Mouse (Mus musculus): ENCODE data around the gene Il17ra. TPM values are rescaled to one million over a fixed set of nuclear protein-coding genes. Genes with fewer than 3 reads are reported as not detected.
A peak's percentile ranks its signal among the peaks of the same experiment; 100 is the strongest.

Il17ra gene
- polyA plus RNA-seq, 1 experiment from 2014 or later, result 5.6 TPM

DNA sequence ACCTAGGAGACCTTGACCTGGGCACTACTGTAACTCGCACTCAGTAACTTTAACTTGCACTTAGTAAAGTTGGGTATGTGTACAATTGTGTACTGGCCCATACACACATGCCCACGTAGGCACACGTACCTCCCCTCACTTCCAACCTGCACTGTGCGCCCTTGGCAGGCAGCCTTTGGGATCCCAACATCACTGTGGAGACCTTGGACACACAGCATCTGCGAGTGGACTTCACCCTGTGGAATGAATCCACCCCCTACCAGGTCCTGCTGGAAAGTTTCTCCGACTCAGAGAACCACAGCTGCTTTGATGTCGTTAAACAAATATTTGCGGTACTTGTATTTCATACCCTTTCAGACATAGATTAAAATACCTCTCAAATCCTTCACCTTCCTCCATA is 12.2 kb downstream of the Il17ra start:
- no peak overlapping the region for H3K27ac ChIP-seq
- H3K36me3 ChIP-seq (replicated peaks), result no peaks in the 10 kb centered on the region
- H3K9me3 ChIP-seq, result no peaks in the 10 kb centered on the region
- 0 out of 2 replicates have a peak, but pooled peaks cover 4% of the 10 kb centered on the region for H3K27me3 ChIP-seq
- no peak overlapping the region for H3K9ac ChIP-seq
- H3K4me3 ChIP-seq (replicated peaks), result no peak overlapping the region
- peaks cover 25% of the 10 kb centered on the region for H3K4me1 ChIP-seq
- no peak overlapping the region for H3K4me2 ChIP-seq
- 85% methylated on average over 8 of the region's 8 CpGs for WGBS
- no peak for ATAC-seq (ENCODE audit: low FRiP score)

DNA sequence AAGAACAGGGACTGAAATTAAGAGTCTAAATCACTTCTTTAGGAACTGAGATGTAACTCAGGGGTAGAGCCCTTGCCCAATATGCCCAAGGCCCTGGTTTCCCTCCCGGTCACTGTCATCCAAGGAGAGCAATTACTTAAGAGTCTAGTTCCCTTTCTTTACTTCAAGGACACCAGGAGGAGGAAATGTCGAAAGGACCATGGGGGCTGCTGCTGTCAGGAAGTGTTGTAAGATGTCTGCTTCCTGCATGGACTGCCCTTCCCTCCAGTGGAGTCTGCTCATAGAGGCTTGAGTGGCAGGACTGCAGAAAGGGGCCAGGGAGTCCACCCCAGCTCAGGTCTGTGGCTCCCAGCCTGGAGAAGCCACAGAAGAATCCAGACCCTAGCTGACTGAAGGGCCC is 16.3 kb downstream of the Il17ra start:
- peaks cover 10% of the 10 kb centered on the region; the same call in 1 of the 2 replicates for H3K36me3 ChIP-seq (replicated peaks)
- ATAC-seq (ENCODE audit: low FRiP score), result no peak
- 84% methylated on average over 2 of the region's 2 CpGs for WGBS
- no peak overlapping the region for H3K9ac ChIP-seq
- H3K27me3 ChIP-seq, result no peaks in the 10 kb centered on the region
- H3K9me3 ChIP-seq, result no peaks in the 10 kb centered on the region
- peaks cover 6% of the 10 kb centered on the region for H3K4me1 ChIP-seq
- H3K4me2 ChIP-seq, result no peak overlapping the region
- H3K4me3 ChIP-seq (replicated peaks), result no peak overlapping the region
- no peak overlapping the region for H3K27ac ChIP-seq

DNA sequence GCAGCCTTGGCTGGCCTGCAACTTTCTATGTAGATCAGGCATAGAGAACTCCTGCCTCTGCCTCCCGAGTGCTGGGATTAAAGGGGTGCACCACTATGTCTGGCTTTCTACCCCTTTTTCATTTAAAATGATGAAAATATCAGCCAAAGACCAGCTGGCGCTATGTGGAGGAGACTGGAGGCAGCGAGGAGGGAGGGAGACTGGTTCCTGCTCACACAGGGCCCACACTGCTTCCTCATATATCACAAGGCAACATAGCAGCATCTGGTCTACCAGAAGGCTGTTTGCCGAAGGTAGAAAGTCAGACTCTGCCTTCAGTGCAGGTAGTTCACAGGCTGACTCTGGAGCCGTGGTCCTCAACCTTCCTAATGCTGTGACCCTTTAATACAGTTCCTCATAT is 17.3 kb downstream of the Il17ra start:
- no peak overlapping the region for H3K4me3 ChIP-seq (replicated peaks)
- H3K27ac ChIP-seq, result no peak overlapping the region
- ATAC-seq (ENCODE audit: low FRiP score), result no peak
- no peak overlapping the region for H3K4me2 ChIP-seq
- H3K4me1 ChIP-seq, result peaks cover 6% of the 10 kb centered on the region
- 93% methylated on average over 5 of the region's 5 CpGs for WGBS
- peaks cover 10% of the 10 kb centered on the region; the same call in 1 of the 2 replicates for H3K36me3 ChIP-seq (replicated peaks)
- no peaks in the 10 kb centered on the region for H3K9me3 ChIP-seq
- 0 out of 2 replicates have a peak, but pooled peaks cover 2% of the 10 kb centered on the region for H3K27me3 ChIP-seq
- no peak overlapping the region for H3K9ac ChIP-seq

DNA sequence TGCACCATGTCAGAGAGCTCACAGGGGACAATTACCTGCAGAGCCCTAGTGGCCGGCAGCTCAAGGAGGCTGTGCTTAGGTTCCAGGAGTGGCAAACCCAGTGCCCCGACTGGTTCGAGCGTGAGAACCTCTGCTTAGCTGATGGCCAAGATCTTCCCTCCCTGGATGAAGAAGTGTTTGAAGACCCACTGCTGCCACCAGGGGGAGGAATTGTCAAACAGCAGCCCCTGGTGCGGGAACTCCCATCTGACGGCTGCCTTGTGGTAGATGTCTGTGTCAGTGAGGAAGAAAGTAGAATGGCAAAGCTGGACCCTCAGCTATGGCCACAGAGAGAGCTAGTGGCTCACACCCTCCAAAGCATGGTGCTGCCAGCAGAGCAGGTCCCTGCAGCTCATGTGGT is 18.5 kb downstream of the Il17ra start:
- Histone ChIP-seq H3K9ac (no peak overlapping the region), H3K9me3 (no peaks in the 10 kb centered on the region), H3K4me2 (no peak overlapping the region), H3K27me3 (0 out of 2 replicates have a peak, but pooled peaks cover 2% of the 10 kb centered on the region), H3K36me3 (replicated peaks) (peaks cover 10% of the 10 kb centered on the region; the same call in 1 of the 2 replicates), H3K4me1 (peaks cover 6% of the 10 kb centered on the region), H3K4me3 (replicated peaks) (no peak overlapping the region), H3K27ac (no peak overlapping the region)
- 90% methylated on average over 6 of the region's 6 CpGs for WGBS
- no peak for ATAC-seq (ENCODE audit: low FRiP score)

DNA sequence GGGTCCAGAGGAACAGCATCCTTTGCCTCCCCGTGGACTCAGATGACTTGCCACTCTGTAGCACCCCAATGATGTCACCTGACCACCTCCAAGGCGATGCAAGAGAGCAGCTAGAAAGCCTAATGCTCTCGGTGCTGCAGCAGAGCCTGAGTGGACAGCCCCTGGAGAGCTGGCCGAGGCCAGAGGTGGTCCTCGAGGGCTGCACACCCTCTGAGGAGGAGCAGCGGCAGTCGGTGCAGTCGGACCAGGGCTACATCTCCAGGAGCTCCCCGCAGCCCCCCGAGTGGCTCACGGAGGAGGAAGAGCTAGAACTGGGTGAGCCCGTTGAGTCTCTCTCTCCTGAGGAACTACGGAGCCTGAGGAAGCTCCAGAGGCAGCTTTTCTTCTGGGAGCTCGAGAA is 19.0 kb downstream of the Il17ra start:
- no peak overlapping the region for H3K4me3 ChIP-seq (replicated peaks)
- H3K9me3 ChIP-seq, result no peaks in the 10 kb centered on the region
- 91% methylated on average over 14 of the region's 14 CpGs for WGBS
- H3K4me2 ChIP-seq, result no peak overlapping the region
- ATAC-seq (ENCODE audit: low FRiP score), result no peak
- 0 out of 2 replicates have a peak, but pooled peaks cover 2% of the 10 kb centered on the region for H3K27me3 ChIP-seq
- H3K4me1 ChIP-seq, result peaks cover 6% of the 10 kb centered on the region
- no peak overlapping the region for H3K27ac ChIP-seq
- H3K36me3 ChIP-seq (replicated peaks), result peaks cover 10% of the 10 kb centered on the region; the same call in 1 of the 2 replicates
- H3K9ac ChIP-seq, result no peak overlapping the region

DNA sequence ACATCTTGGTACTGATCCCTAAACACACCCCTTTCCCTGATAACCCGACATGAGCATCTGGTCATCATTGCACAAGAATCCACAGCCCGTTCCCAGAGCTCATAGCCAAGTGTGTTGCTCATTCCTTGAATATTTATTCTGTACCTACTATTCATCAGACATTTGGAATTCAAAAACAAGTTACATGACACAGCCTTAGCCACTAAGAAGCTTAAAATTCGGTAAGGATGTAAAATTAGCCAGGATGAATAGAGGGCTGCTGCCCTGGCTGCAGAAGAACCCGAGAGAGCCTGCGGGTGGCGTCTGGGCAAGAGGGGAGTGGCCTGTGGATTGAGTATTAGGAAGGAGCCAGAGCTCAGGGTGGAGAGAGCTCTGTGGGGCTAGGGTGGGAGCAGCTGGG is 19.7 kb downstream of the Il17ra start:
- H3K9me3 ChIP-seq, result no peaks in the 10 kb centered on the region
- no peak overlapping the region for H3K4me3 ChIP-seq (replicated peaks)

DNA sequence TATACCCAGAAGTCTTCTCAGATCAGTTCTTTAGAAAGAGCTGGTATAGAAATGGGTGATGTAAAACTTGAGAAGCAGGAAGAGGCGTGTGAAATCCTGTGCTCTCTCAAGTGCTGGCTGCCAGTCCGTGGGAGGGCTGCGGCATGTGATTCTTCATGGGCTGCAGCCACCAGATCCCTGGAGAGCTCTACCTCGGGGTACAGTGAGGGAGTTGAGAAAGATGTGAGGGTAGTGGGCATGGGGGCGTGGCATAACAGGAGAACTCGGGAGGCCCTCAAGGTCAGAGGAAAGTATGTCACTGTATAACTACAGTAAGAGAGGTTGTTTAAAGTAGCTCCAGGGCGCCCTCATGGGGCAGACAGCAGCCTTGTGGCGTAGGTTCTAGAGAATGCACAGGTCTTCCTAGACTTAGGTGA is 20.2 kb downstream of the Il17ra start:
- H3K9ac ChIP-seq, result no peak overlapping the region

More for the DNA sequence above, 19.7 kb downstream of the Il17ra start:
- WGBS, result 41% methylated on average over 6 of the region's 6 CpGs
- Histone ChIP-seq H3K4me2 (no peak overlapping the region), H3K27me3 (0 out of 2 replicates have a peak, but pooled peaks cover 2% of the 10 kb centered on the region), H3K4me1 (peaks cover 6% of the 10 kb centered on the region), H3K36me3 (replicated peaks) (peaks cover 10% of the 10 kb centered on the region; the same call in 1 of the 2 replicates), H3K27ac (no peak overlapping the region), H3K9ac (no peak overlapping the region)
- no peak for ATAC-seq (ENCODE audit: low FRiP score)

DNA sequence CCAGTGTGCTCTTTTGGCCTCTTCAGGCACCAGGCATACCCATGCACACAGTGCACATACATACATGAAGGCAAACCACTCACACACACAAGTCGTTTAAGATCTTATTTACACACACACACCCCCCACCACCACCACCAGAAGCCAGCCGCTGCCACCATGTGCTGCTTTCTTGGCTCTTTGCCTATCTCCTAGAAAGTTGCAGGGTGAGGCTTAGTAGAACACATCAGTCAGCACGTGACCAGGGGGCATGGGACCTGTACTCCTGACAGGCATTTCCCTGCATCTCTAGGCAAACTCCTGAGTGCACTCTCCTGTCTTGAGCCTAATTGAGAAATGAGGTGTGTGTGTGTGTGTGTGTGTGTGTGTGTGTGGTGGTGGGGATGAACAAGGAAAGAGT is 22.0 kb downstream of the Il17ra start:
- Histone ChIP-seq H3K9me3 (no peaks in the 10 kb centered on the region), H3K9ac (no peak overlapping the region), H3K36me3 (replicated peaks) (peaks cover 10% of the 10 kb centered on the region; the same call in 1 of the 2 replicates), H3K4me3 (replicated peaks) (no peak overlapping the region), H3K27ac (no peak overlapping the region), H3K4me2 (no peak overlapping the region), H3K4me1 (peaks cover 8% of the 10 kb centered on the region), H3K27me3 (0 out of 2 replicates have a peak, but pooled peaks cover 2% of the 10 kb centered on the region)
- WGBS, result 80% methylated on average over 3 of the region's 3 CpGs
- ATAC-seq (ENCODE audit: low FRiP score), result no peak

More for the DNA sequence above, 20.2 kb downstream of the Il17ra start:
- Histone ChIP-seq H3K4me3 (replicated peaks) (no peak overlapping the region), H3K9me3 (no peaks in the 10 kb centered on the region), H3K4me2 (no peak overlapping the region), H3K4me1 (peaks cover 6% of the 10 kb centered on the region), H3K27ac (no peak overlapping the region), H3K27me3 (0 out of 2 replicates have a peak, but pooled peaks cover 2% of the 10 kb centered on the region), H3K36me3 (replicated peaks) (peaks cover 10% of the 10 kb centered on the region; the same call in 1 of the 2 replicates)
- 35% methylated on average over 8 of the region's 8 CpGs for WGBS
- no peak for ATAC-seq (ENCODE audit: low FRiP score)

DNA sequence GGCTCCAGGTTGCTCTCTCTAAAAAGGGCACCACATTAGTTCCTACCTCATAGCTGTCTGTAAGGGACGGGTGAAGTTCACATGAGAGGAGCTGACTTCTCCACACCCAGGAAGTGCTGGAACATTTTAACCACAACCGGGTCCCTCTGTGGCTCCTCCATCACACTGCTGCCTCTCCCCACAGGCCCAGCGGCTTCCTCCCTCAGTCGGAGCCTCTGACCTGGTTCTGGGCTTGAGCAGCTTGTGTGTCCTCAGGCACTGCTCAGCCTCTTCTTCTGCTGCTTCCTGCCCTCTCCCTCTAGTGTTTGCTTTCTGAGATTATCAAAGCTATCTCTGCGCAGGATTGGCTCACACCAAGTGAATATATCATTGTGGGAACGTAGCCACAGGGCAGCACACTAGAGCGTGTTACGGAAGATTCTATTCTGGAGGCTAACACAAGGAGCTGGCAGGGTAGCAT is 23.0 kb downstream of the Il17ra start:
- no peak overlapping the region for H3K4me2 ChIP-seq
- 76% methylated on average over 8 of the region's 8 CpGs for WGBS
- peaks cover 18% of the 10 kb centered on the region for H3K4me1 ChIP-seq
- no peak overlapping the region for H3K27ac ChIP-seq
- peaks cover 7% of the 10 kb centered on the region; the same call in 1 of the 2 replicates for H3K36me3 ChIP-seq (replicated peaks)
- ATAC-seq (ENCODE audit: low FRiP score), result no peak
- H3K4me3 ChIP-seq (replicated peaks), result no peak overlapping the region
- no peak overlapping the region for H3K9ac ChIP-seq
- 0 out of 2 replicates have a peak, but pooled peaks cover 2% of the 10 kb centered on the region for H3K27me3 ChIP-seq
- H3K9me3 ChIP-seq, result no peaks in the 10 kb centered on the region

DNA sequence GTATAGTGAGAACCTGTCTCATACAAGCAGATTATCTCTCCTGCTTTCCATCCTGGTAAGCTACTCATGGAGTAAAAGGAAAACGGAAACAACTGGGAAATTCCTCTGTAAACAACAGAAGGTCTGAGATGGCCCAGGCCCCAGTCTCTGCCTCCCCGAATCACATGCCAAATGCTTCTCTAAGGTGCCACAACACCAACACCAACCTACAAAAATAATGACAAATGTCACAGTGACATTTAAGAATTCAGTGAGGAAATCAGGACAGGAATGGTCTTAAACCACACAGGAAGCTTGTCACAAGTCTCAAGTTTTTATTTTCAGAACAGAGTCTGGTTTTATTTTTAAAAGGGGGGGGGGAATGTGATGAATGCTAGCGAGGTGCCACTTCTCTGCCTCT is 25.6 kb downstream of the Il17ra start:
- ATAC-seq (ENCODE audit: low FRiP score), result no peak
- H3K36me3 ChIP-seq (replicated peaks), result no peaks in the 10 kb centered on the region
- peaks cover 23% of the 10 kb centered on the region for H3K27me3 ChIP-seq
- H3K9ac ChIP-seq, result no peak overlapping the region
- no peak overlapping the region for H3K4me3 ChIP-seq (replicated peaks)
- H3K27ac ChIP-seq, result no peak overlapping the region
- no peaks in the 10 kb centered on the region for H3K9me3 ChIP-seq
- peaks cover 31% of the 10 kb centered on the region for H3K4me1 ChIP-seq
- no peak overlapping the region for H3K4me2 ChIP-seq
- 79% methylated on average over 3 of the region's 3 CpGs for WGBS

DNA sequence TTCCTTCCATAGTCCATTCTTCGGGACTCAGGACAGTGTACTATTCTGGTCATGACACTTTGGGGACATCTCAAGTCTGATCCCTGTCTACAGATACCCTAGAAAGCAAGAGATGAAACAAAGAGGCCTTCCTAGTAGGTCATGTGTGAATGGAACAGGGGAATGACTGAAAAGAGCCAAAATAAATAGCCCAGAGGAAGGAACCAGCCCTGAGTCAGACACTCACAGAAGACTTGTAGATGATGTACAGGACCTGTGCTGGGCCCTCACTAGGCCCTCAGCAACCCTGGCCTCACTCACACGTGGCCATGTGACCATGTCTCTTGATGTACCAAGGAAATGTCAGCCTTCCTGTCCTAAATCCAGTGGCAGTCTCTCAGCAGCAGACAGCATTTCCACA is 26.4 kb downstream of the Il17ra start:
- H3K27ac ChIP-seq, result no peak overlapping the region
- H3K4me1 ChIP-seq, result peaks cover 38% of the 10 kb centered on the region
- no peaks in the 10 kb centered on the region for H3K36me3 ChIP-seq (replicated peaks)
- no peak overlapping the region for H3K9ac ChIP-seq
- H3K27me3 ChIP-seq, result peaks cover 25% of the 10 kb centered on the region
- H3K9me3 ChIP-seq, result no peaks in the 10 kb centered on the region
- WGBS, result 72% methylated on average over 2 of the region's 2 CpGs
- no peak overlapping the region for H3K4me2 ChIP-seq
- no peak overlapping the region for H3K4me3 ChIP-seq (replicated peaks)
- no peak for ATAC-seq (ENCODE audit: low FRiP score)

DNA sequence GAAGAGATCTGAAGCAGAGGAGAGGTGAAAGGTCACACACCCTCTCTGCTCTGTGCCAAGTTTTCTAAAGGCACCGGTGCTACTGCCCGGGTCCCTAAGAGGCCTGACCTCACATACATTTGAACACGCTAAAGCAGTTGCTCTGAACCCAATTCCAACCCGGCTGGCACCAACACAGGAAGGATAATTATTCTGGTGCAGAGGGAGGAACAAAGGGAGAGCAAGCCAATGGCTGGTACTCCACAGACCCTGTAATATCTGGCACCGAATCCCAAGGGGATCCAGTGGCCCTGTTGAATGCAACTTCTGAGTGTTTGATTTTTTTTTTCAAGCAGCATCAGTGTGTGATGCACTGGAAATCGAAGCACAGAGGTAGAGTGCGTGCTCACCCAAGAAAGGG is 28.0 kb downstream of the Il17ra start:
- H3K9me3 ChIP-seq, result no peaks in the 10 kb centered on the region
- no peak for ATAC-seq (ENCODE audit: low FRiP score)
- H3K4me2 ChIP-seq, result peak overlapping the region; percentile 81
- H3K27me3 ChIP-seq, result peaks cover 29% of the 10 kb centered on the region
- H3K27ac ChIP-seq, result no peak overlapping the region
- H3K4me1 ChIP-seq, result peaks cover 41% of the 10 kb centered on the region
- H3K9ac ChIP-seq, result no peak overlapping the region
- no peak overlapping the region for H3K4me3 ChIP-seq (replicated peaks)
- WGBS, result 47% methylated on average over 7 of the region's 7 CpGs
- H3K36me3 ChIP-seq (replicated peaks), result no peaks in the 10 kb centered on the region

DNA sequence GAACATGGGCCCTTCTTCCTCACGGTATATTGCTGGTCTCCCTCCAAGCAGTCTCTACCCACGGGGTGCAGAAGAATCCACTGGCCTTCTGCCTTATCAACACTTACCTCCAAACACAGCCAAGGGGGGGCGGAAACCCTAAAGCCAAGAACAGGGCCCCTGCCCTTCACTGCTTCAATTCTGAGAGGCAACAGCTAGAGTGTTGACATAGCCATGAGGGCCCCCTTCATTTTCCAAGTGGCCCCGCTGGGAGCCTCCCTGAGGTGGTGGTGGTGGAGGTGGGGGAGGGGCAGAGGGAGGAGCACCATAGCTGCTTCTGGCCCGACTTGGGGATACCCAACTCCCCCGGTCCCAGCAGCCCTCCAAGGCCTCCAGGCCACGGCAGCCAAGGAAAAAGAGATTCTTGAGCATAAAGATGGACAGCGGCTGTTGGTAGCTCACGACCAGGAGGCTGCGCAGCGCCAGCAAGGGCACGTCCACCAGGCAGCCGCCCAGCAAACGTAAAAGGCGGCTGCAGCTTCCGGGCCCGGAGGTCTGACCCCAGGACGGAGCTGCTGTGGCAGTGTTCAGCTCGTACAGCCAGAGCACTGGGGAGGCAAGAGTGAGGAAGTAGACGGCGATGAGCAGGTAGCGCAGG is 28.9 kb downstream of the Il17ra start:
- peak; percentile 1; the same call in 1 of the 2 replicates for ATAC-seq (ENCODE audit: low FRiP score)
- peak overlapping the region; percentile 74 for H3K4me3 ChIP-seq (replicated peaks)
- no peaks in the 10 kb centered on the region for H3K9me3 ChIP-seq
- H3K4me1 ChIP-seq, result peaks cover 41% of the 10 kb centered on the region
- H3K9ac ChIP-seq, result peak overlapping the region; percentile 78
- H3K36me3 ChIP-seq (replicated peaks), result no peaks in the 10 kb centered on the region
- H3K4me2 ChIP-seq, result peak overlapping the region; percentile 81
- WGBS, result 13% methylated on average over 22 of the region's 22 CpGs
- H3K27ac ChIP-seq, result no peak overlapping the region
- H3K27me3 ChIP-seq, result peaks cover 29% of the 10 kb centered on the region

Data from forebrain, embryonic 12.5 days (tissue).